Mouse (Mus musculus) stomach, postnatal 0 days (tissue): Measurements from ENCODE around the gene Tmem169.

Source experiments
- CTCF ChIP-seq: IDR thresholded peaks from 2 replicates; pipeline ENCODE4 v1.5.1; 2016; ENCODE audit warnings: antibody characterized with exemption, low read depth, mild to moderate bottlenecking, moderate library complexity
- EP300 ChIP-seq: optimal IDR thresholded peaks from 2 replicates; pipeline ENCODE3; 2016; ENCODE audit warnings: antibody characterized with exemption

DNA sequence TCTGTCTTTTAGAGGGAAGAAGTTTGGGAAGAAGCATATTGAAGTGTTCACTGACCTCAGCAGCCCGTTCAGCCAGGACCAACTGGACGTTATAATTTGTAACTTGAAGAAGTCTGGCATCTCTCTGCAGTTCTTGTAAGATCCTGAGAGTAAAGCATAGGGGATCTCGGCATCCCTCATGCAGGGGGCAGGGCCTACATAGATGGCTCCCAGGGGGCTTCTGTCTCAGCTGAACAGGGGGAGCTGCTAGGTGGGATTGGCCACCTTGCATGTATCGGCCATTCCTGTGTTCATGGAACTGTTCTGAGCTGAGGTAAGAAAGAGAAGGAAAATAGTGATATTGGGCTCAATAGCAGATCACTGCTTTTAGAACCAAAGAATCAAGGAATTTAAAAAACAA is 31.3 kb downstream of the Tmem169 start:
- no peak for TF ChIP-seq CTCF
- TF ChIP-seq EP300, result no peak
